Mouse (Mus musculus): ENCODE data around the gene Gpc3.

GRCm38 (mm10) chrX:52612806-52613205 lies 944 bp downstream of the Gpc3 start:
- TF ChIP-seq CTCF (IDR thresholded peaks at IDR 0.05; ENCODE audit: insufficient read depth, low read length) (no peak), POLR2A (IDR thresholded peaks at IDR 0.05; ENCODE audit: borderline replicate concordance, extremely low read depth, low read depth, low read length) (no peak)
